Mouse (Mus musculus): Measurements from ENCODE around the gene Cux2.

Cux2 gene

DNA sequence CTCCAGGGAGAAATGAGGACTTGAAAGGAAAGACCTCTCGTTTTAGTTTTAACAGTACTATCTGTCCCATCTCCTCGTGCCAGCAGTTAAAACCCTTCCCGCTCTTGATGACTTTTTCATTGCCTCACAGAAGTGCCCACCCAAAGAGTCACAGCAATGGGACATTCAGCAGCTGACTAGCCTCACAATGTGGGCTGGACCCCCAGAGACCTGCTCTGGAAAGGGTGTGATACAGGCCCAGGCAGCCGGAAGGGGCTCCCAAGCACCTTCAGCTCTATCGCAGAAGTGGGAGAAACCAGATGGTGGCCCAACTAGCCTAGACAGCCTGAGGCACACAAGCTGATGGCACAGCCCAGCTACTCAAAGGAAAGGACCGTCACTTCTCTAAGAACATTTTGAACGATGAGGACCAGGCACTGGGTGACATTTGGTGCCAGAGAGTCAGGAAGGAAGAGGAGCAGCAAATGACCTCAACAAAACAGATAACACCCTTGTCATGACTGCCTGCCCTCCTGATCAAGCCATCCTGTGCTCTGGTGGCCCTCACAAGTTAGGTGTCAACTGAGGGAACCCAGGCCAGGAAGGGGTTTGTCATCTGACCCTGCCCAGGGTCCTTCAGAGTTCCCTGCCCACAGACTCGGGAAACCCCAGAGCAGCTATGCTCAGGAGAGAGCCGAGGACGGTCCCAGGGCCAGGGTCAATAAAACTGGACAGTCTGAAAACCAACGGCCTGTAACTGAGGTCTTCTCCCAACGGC is 214.7 kb downstream of the Cux2 start:
- no peak for DNase-seq

DNA sequence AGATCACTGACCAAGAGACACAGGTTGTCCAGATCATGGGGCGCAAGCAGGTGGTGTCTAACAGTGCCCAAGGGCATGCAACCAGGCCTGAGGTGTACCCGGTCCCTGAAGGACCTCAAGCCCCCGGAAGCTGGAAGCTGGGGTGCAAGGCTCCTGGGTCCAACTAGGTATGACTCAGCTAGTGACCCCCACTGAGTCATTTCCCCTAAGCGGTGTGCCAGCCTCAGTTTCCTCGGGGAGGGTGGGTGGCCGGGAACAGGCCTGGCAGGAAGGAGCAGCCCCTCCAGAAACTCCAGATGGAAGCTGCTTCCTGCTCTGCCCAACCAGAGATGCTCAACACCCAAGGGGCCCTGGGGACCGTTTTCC is 215.7 kb downstream of the Cux2 start:
- DNase-seq, result no peak

- peak; percentile 92 for DNase-seq
Observed at GRCm38 (mm10) chr5:121833572-121834240, 216.2 kb downstream of the Cux2 start.

DNA sequence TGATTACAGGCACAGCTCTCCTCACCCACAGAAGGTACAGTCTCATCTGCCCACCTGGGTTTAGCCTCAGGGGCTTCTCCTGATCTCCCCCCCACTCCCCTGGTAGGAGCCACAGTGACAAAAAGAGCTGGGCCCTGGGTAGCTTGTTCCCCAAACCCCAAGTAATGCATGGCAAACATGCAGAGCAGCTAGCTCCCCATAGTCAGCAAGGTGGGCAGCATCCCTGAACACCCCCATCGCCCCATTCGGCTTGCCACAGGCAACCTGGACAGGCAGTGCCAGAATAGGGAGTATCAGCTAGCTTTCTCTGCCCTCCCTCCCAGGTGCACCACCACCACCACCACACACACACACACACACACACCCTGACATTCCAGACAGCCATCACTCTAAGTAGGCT is 216.7 kb downstream of the Cux2 start:
- no peak for DNase-seq

GRCm38 (mm10) chr5:121832376-121833155 is 217.3 kb downstream of the Cux2 start:
- DNase-seq, result no peak

DNA sequence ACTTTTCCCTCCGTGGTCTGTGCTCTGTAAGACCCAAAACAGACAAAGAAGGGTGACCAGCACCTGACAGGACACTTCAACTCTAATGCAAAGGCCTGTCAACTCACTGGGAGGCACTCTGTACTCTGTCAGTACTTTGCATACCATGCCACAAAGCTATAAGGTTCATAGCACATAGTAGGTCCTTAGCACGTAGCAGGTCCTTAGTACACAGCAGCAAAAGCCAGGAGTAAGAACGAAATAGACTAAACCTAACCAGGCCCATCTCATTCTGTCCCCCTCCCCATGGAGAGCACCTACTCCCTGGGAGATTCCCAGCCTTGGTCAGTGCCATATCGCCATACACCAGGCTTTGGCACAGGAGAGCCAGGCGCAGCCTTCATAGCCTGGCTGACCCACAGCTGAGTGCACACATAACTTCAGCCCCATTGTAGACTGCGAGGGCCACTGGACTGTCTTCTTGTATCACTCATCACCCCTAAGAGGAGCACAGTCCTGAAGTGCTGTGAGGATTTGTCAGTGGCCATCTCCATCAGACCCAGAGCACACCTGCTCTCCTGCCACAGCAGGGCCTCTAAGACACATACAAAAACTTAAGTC is 218.8 kb downstream of the Cux2 start:
- no peak for DNase-seq

DNA sequence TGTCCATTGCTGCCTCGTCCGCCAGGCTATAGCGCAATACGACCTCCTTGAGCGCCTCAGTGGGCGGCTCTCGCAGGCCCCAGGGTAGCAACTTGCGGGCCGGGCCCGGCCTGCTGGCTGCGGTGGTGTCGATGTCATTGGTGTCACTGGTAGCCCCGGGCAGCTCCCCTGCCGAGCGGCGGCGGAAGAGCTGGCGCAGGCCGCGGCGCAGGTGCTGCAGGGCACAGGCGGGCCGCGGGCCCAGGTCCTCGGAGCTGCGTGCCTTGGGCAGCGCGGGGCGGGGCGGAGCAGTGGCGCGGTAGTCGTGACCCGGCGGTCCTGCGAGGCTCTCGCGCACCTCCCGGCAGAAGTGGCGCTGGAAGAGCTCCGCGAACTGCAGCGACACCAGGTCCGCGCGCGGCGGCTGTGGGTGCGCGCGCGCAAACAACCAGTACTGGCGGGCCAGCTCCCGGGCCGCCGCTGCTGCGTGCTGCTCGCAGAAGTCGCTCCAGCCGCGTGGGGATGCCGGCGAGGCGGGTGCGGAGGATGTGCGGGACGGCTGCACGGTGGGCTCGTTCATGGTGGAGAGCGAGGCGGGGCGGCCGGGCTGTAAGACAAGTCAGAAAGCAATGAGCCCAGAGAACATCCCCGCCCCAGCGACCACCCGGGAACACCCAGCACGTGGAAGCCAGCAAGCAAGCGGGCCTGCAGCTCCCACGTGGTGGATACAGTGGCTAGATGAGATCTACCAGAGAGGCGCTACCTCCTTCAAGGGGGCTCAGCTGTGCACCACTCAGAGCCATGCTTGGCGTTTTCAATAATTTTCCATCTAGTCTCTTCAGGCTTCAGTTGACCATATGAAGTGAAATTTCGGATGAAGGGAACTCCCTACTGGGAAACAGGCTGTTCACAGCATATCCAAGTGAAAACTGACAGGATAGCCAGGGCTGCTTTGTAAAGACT is 221.1 kb downstream of the Cux2 start:
- DNase-seq, result no peak

DNA sequence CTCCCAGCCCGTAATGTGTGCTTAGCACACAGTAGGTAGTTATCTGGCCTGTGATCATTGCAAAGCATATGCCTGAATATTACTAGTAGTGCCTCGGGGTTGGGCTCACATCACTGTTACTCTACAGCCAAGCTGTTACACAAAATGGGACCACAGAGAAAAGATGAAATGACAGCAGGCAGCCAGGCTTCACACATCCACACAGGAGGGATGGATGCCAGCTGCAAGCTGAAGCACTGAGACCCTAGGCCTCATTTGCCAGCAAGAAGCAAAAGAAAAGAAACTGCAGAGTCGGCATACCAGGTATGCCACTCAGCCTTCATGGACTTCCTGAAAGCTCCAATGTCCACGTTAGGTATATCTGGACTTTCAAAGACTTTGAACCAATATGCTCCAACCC is 222.0 kb downstream of the Cux2 start:
- no peak for DNase-seq

DNA sequence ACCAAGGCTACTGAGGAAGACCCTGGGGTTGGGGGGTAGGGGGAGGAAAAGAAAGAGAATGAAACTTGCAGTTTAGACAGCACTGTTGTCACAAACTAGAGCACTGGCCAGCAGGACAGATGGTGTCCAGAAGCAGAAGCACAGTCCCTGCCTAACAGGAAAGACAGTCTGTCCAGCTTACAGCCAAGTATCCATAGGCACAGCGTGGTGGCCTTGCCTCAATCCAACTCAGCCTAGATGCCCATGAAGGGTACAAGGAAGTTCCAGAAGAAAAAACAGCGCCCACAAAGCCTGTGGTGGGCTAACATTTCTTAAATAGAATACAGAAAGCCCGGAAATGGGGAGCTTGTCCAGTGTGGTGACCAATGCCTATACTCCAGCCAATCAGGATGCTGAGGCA is 224.3 kb downstream of the Cux2 start:
- no peak for DNase-seq

GRCm38 (mm10) chr5:121824121-121824520 is 225.8 kb downstream of the Cux2 start:
- peak; percentile 58 for DNase-seq

DNA sequence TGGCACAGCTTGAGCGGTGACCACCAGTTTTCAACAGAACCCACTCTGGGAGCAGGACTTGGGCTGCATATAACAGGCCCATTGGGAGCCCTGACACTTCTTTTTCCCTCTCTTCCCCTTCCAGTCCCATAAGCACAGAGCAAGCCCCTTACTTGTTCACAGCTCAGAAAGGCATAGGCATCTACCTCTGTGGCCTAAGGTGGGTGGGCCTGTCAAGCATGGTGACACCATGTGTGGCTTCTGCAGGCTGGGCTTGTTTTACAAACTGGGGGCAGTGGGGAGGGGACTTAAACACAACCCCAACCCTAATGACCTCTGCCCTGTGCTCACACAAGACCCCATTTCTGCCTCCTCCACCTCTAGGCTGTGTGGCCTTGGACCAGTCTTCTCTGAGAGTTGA is 226.2 kb downstream of the Cux2 start:
- DNase-seq, result no peak

DNA sequence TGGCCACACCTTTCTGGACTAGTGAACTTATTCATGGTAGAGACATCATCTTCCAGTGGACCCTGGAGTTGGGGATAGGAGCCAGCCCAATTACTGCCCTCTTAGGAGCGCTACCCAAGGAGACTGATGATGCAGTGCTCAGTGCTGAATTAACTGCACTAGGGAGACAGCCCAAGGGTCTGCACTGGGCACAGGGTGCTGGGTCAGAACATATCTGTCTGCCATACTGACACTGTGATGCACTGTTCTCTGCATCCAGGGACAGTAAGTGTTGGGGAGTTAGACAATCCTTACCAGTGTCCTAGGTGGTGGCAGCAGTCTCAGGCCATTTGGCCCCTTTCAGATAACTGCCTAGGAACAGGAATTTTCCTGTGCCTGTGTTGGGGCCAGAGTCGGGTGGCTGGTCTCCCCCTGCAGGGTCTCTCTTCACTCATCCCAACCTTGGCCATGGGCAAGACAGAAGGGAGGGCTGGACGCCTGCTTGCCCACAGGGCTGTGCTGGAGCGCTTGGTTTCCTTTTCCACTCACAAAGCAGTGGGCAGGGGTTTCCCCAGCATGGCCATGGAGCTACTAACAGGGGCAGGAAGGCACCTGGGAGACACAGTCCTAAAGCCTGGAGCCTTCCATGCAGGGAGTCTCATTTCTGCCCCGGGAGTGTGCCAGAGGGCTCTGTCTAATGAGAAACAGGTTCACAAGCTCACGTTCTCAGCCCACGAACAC is 227.0 kb downstream of the Cux2 start:
- no peak for DNase-seq

DNA sequence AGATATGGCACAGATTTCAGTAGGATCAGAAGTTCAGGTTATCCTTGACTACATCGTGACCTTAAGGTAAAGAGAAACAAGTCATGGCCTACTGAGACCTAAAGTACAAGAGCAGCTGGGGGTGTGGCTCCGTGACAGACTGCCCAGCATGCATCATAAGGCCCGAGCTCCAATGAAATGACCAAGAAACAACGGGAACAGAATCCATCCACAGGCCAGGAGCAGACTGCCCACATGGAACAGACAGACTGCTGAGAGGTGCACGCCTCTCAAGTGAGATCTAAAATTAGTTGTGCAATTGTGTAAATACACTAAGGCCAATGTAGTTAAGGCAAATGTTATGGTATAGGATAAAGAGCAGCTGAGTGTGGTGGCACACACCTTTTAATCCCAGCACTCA is 228.3 kb downstream of the Cux2 start:
- DNase-seq, result no peak

GRCm38 (mm10) chr5:121821116-121821515 is 228.8 kb downstream of the Cux2 start:
- DNase-seq, result no peak

DNA sequence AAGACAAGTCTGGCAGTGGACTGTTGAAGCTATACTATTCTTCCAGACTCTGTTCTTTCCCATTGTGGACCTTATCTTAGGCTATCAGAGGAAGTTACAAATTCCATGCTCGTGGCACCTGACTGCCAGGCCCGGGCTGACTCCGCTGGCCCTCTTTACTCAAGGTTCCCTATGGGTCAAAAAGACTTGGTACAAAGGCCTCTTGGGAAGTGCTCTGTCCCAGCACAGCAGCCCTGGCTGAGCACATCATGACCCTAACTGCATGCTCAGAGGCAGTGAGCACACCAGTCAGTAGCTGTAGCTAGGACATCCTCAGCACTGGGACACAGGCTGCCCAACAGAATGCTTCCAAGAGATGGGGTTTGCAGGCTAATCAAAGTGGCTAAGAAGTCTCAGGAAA is 229.2 kb downstream of the Cux2 start:
- DNase-seq, result no peak

DNA sequence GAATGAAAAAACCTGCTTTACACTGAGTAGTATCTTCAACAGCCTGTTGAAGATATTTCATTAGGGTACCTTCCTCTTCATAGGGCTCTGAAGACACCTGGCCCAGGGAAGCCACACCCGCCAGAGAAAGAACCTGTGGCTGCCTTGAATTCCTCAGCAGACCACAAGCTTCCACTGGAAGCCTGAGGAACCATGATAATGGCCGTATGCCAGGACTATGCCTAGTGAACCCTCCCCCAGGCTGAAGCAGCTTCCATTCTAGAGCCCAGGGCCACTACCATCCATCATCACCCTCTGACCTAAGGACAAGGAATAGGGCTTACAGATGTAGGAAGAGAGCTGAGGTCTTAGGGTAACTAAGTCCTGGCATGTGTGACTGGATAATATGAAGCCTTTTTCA is 229.7 kb downstream of the Cux2 start:
- DNase-seq, result no peak

DNA sequence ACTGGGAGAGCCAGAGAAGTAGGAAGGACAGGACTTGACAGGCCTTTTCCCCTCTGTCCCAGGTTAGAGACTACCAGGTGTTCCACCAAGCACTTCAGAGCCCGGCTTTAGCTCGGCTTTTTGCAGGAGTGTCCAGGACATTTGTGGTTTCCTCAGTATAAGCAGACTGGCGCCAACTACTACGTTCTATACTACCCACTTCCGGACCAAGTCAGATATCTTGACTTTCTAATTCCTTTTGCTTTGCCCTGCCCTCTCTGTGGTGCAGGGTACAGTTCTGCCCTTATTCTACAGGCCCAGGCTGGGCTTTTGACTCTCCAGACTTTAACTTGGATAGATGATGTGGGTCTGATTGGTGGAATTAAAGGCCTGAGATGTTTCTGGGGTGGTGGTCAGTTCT is 230.3 kb downstream of the Cux2 start:
- no peak for DNase-seq

DNA sequence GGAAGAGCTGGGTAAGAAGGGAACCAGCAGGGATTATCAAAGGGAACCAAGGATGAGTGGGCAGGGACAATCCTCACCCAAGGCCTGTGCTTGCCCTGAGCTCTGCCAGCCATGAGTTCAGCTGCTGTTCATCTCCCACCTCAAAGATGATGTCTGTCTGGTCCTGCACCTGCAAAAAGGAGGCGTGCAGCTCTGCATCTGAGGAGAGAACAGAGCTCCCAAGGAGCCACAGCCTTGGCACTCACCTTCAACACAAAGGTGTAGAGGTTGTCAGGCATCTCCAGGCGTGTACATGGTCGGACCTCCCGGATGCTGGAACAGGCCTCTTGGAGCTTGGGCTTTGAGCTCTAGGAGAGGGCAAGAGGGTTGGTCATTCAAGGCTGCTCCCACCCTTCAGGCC is 231.0 kb downstream of the Cux2 start:
- no peak for DNase-seq

DNA sequence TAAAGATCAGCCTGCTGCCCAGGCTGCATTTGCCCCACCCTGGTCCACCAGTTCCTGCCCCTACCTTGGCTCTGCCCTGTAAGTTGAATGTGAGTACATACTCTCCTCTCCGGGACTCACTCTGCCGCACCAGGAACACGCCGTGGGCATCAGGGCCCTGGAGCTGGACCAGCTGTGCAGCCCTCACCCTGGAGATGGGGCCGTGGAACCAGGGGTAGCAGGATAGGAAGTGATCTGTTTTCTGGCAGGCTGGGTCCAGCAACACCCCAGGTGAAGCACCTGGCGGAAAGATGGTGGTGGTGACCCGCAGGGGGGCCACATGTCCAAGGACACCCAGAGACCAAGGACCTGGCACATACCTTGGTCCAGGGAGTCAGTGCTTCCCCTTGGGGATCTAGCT is 231.5 kb downstream of the Cux2 start:
- DNase-seq, result no peak

- no peak for DNase-seq
Observed at GRCm38 (mm10) chr5:121817551-121817950, 232.4 kb downstream of the Cux2 start.

- DNase-seq, result no peak
Observed at GRCm38 (mm10) chr5:121816611-121817010, 233.3 kb downstream of the Cux2 start.
